Mouse (Mus musculus) adipocyte (in vitro differentiated cells): ENCODE data around the gene Mia.
A peak's percentile ranks its signal among the peaks of the same experiment; 100 is the strongest.

ENCODE experiments used
- DNase-seq: peaks from one replicate; pipeline ENCODE4 v3.0.0-alpha.2; 2016; ENCODE audit warnings: low spot score

Gene Mia

DNA sequence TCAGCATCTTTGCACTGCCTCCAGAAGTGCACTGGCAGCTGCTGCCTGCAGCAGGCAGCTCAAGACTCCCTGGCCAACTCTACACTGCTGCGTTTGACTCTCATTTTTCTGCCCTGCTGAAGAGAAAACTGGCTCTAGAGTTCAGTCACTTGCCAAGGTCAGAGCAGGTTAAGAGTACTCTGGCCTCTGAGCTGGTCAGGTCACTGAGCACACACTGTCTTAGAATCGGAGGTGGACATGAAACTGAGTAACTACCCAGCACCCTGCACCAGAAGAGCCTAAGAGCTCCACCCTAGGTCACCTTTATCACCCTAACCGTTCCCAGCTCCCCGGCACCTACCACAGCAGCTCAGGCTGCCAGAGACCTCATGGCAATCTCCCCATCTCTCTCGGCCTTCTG lies 5.0 kb upstream of the Mia start:
- no peak for DNase-seq

DNA sequence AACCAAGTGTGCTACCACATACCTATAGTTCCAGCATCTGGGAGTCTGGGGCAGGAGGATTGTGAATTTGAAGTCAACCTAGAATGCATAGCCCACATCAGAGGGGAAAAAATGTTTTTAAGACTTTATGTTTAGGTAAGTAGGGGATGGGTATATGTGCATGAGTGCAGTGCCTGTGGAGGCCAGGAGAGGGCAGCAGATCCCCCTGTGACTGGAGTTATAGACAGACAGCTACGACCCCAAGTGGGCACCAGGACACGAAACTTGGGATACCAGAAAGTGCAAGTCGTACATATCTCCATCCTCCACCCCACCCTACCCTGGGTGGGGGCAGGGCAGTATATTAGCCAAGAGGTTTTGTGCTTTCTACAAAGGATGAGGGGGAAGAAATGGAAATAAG lies 4.0 kb upstream of the Mia start:
- DNase-seq = peak; percentile 26

DNA sequence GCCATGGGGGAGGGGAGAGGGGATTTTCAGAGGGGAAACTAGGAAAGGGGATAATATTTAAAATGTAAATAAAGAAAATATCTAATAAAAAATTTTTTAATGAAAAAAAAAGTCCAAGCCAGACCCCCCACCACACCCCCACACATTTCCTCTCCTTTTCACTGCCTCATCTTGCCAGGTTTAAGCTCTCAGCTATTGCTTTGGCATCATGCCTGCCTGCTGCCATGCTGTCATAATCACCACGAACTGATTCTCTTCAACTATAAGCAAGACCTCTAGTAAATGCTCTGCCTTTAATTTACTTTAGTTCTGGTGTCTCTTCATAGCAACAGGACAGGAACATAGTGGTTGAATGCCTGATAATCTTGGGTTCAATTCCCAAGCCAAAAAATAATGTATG lies 1.5 kb upstream of the Mia start:
- no peak for DNase-seq

DNA sequence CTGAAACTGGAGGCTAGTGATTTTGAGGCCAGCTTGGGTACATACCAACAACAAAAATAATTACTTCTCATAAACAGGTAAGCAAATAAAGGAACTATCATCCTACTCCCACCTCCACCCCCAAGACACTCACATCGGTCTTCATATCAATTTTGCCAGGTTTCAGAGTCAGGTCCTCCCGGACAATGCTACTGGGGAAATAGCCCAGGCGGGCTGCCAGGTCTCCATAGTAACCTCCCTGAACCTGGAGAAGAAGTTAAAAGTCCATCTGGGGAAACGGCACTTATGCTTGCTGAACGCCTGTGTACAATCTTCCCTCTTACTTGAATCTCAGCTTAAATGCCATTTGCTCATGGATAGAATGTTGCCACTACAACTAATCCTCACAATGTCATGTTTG lies 921 bp downstream of the Mia start:
- DNase-seq = no peak

DNA sequence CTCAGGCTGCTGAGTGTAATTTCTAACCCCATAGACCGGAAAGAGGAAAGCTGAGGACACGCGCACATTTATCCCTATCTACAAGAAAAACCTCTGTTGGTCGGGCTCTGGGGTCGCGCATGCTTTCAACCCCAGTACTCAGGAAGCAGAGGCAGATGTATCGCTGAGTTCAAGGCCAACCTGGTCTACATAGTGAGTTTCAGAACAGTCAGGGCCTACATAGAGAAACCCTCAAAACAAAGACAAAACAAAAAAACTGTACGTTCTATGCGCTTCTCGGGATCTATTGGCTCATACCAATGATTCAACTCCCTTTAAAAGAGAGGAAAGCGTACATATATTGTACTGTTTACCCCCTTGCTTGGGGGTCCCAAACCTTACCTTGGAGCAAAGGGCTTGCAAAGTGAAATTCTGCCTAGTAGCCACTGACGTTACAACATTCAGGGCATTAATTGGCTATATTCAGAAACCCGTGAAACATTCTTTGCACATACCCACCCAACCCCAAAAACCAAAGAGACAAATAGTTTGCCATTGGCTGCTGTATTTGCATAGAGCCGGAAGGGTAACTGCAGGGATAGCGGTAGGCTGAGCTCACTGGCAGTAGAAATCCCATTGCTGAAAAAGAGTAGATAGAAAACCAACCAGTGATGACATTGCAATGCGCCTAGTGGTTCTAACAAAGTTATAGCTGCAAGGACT lies 1.6 kb downstream of the Mia start:
- no peak for DNase-seq

DNA sequence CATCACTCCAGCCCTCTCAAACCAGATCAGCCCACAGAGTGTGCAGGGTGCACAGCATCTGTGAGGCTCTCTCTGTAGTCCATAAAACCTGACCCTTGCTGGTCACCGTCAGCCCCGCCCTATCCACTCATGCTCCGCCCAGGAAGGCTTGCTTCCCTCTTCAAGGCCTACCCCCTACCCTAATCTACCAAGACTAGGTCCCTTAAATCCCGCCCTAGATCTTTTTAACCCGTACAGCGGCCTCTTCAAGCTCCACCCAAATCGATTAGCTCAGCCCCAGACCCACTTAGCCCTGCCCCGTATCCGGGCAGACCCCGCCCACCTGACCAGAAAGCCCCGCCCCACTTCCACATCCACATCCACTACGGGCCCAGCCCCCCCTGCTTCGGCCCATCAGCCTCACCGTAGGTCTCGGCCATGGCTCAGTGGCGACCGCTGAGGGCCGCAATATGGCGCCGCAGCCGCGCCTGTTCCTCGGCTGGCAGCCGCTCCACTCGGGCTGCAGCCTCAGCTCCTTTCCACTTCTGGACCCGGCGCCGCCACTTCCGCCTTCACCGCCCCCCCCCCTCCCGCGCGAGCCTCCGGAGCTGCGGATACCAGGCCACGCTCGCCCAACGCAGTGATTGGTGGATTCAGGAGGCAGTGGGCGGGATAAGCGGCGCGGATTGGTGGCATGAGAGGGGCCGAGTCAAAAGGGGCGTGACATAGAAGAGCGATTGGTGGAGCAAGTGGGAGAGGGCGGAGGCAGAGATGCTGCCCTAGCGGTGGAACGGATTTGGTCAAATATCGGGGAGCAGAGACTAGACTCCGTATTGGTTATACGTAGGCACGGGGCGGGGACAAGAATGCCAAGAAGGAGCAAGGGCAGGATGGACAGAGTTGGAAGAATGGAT lies 2.4 kb downstream of the Mia start, which contains the start of gene Rab4b:
Gene Rab4b (minus strand): TSS at position 573 of the 893 bp plus-strand sequence.
- DNase-seq = peak; percentile 98

DNA sequence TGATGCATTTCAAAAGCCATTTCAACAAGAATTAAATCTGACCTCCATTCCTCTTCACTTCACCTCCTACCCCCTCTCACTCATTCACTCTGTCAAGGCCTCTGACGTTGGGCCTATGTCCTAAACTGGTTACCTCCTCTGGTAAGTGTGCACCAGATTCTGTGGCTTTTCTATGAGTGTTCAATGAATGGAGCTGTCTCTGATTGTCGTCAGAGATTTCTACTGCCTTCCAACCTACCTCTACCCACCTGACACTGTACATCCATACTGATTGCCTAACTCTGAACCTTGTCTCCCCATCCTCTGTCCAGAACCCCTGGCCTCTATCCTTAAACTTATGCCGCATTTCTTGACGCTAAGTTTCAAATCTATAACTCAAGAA lies 3.0 kb downstream of the Mia start:
- no peak for DNase-seq

DNA sequence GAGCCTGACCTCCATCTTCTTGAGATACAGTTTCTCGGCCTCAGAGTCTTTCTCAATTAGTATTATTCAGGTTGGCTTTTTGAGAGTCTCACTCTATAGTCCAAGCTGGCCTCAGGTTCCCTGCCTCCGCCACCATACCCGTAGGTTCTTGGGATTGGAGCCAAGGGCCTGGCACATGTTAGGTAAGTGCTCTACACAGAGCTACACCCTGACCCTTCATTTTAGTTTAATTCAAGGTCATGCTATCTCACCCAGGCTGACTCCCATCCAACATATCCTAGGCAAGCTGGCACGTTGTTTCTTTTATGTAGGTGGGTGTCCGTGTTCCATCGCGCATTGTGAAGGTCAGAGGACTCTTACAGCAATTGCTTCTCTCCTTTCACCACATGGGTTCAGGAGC lies 6.1 kb downstream of the Mia start:
- no peak for DNase-seq

DNA sequence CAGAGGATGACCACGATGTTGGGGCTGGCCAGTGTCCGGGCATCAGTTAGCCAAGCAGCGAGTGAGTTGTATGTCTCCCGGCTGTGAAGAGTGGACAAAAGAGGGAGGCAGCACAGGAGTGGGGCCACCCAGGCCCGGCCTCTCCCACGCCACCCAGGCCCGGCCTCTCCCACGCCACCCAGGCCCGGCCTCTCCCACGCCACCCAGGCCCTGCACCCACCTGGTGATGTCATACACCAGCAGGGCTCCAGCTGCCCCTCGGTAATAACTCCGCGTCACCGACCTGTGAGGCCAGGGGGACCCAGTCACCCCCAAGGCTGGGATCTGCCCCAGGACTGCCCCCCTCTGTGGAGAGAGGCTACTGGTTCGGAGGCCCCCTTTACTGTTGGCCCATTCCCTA lies 6.5 kb downstream of the Mia start:
- DNase-seq = no peak

DNA sequence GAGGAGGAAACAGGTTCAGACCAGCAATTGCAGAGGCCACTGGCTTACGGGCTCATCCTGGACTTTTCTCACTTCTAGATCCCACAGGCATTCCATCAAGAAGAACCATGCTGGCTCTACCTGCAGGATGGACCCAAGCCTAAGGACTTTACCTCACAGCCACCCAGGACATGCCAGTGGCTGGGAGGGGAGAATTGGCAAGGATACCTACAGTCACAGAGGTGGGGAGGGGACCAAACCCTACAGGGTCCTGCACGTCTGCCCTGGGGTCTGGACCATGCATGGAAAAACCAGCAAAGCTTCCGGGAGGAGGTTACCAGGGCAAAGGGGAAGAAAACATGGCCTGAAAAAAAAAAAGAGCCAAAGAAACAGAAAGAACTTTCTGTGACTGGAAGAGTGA lies 10.0 kb downstream of the Mia start:
- DNase-seq = no peak

DNA sequence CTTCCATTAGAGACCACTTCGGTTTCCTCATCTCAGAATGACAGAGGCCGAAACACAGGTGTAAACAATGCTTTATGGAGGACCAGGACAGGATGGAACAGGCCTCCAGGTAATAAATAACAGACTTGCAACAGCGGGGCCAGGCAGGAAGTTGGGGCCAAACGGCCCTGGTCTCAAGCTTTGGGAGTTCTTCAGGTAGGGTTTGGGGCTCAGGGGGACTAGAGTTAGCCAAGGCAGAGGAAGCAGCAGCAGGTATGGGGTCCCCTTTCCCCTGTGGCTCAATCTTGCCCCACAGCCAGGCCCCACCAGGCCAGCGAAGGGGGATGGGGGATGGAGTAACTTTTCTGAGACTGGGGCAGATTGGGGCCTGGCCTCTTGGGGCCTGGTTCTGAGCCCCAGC lies 12.6 kb downstream of the Mia start:
- DNase-seq = no peak

DNA sequence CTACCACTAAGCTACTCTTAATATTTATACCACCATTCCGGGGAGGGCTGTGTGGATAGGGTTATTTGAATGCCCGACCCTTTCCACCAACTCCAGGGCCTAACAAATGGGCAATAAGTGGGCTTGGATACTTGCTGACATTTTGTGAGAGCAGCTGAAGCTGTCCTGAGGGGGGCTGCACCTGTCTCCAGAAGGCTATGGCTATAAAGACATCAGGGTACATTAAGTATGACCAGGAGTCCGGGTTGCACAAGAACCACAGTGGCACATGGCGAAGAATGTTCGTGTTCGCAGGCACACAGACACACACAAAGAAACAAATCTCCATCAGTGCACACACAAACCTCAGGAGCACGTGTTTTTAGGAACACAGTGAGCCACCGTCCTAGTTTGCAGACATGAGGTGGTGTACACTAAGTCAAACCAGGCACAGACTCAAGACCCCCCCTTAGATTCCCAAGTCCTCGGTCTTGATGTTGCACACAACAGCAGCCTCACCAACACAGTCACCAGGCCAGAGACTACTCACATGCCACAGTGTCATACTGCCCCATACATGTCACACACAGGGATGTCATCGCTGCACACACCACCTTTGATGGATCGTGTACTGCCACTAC lies 13.4 kb downstream of the Mia start:
- DNase-seq = no peak

DNA sequence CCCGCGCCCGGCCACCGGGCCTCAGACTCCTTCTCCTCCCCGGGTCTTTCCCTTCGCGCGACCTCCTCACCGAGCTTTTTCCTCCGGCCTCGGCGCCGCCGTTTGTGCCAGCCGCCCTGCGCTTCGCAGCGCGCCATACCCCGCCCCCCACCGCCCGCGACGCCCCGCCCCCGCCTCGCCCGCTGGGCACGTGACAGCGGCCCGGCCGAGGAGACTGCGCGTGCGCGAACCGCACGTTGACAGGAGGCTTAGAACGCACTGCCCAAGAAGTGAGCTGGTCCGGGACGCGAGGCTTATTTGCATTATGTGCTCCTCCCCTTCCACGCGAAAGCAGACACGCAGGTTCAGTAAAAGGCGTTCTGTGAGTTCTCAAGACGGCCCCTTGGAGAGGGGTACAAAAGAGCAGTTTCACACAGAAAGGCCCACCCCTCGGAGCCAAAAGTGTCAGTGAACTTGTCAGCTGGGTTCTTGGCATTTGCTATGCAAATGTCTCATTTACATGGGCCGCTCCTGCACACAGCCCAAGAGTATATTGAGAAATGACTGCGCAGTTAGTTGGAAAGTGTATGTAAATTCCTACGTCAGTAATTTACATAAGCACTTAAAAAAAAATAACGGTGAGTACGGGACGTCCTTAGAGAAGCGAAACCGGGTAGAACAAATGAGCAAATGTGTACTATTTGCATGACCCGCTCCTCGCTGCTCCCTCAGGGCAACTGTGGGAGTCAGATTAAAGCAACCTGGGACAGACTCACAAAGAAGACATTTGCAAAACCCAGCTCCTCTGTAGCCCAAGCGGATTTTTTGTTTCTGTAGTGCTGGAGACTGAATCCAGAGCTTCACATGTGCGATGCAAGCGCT lies 14.1 kb downstream of the Mia start, which contains the start of gene Egln2:
Gene Egln2 (minus strand): TSS at position 189 of the 861 bp plus-strand sequence.
- peak; percentile 94 for DNase-seq

DNA sequence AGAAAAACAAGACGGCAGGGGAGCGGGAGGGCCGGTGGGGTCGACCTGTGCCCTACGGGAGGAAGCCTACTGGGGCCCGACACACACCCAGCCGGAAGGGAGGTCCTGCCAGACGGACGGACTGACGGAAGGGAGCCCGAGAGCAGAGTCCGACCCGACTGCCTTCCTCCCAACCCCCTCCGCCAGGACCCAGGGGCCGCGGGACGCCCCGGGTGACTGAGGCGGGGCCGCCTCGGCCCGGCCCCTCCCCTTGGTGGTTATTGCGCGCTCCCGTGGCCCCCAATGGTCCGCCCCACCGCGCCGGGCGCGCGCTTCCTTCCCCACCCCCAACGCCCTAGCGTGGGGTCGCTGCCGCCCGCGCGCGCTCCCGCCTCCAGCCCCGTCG lies 14.7 kb downstream of the Mia start:
- peak; percentile 73 for DNase-seq

DNA sequence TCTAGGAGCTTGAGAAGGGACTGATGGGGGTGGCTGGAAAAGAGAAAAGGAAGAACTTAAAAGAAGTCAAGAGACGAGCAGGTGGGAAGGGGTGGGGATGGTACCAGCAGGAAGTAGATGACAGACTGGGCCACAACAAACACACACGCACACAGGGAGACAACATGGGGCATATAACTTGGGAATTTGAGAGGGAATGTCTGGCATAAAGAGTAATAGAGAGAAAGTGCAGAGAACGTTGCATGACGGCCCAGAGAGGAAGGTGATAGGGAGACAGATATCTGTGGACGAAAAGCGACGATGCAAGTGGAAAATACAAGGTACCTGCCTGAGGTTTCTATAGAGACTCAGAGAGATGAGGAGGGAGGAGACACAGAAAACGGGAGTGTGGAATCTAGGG lies 15.3 kb downstream of the Mia start:
- DNase-seq = no peak

DNA sequence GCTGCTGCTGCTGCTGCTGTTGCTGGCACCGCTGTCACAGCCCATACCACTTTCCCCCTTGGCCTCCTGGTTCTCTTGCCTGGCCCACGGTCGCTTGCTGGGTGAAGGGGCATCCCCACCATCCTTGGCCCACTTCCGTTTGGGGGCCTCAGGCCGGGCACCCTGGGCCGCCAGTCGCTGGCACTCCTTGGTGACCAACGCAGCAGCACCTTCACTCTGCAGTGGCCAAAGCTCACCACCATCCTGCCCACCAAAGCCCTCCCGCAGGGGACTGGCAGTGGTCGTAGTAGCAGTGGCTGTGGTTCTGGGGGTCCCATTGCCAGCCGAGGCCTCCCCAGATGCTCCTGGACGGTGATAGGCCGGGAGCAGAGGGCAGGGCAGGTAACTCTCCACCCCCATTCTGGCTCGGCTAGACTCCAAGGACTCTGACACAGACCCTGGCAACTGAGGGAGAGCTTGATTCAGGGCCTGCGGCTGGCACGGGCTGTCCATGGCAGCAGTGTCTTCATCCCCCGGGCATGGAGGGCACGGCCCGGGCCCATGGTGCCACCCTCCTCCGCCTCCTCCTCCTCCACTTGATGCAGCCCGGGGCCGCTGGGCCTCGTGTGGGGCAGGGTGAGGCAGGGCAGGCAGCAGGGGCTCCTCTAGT lies 15.8 kb downstream of the Mia start:
- no peak for DNase-seq

DNA sequence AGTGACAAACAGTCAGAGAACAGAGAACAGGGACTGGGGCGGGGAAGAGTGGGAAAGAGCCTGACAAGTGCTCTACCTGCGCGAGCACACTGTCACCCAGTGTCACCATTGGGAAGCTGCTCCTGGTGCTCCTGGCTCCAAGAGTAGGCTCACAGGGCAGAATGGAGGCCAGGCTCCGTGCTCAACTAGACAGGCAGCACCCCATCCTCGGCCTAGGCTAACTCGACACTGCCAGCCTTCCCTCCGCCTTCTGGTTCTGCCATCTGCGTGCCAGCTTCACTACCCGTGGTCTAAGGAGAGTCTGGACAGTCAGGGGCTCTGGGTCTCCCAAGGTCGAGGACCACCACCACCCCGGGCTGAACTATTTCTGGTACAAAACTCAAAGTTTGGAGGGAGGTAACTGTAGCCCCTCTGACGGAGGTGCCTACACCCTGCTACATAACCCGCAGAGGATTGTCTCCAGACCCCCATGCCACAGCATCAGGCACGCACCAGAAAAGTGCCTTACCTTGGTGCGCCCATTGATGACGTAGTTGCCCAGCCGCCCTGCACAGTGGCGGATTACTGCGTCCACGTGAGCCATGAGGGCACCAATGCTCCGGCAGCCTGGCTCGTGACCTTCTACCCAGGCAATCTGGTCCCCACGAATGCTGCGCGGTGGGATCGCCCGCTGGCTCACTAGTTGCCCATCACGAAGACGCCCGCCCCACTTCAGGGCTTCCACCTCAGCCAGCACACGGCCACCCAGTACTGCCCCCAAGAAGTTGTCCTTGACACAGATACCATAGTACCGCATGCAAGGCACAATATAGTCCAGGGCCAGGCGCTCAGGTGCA lies 16.6 kb downstream of the Mia start:
- DNase-seq = no peak

DNA sequence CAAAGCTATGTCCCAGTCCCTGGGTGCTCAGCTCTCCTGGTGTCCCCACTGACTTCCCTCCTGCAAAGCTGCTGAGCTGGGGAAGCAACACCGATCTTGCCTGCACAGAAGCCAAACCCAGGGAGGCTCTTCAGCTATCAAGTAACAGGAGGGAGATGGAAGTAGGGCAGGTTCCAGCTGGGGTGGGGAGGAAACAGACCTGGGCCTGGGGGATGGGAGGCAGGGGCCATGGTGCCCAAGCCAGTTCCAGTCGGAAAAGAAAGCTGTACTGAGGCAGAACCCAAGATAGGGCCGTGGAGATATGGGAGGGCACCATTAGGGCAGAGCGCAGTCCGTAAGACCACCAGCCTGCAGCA lies 17.5 kb downstream of the Mia start:
- DNase-seq = no peak

DNA sequence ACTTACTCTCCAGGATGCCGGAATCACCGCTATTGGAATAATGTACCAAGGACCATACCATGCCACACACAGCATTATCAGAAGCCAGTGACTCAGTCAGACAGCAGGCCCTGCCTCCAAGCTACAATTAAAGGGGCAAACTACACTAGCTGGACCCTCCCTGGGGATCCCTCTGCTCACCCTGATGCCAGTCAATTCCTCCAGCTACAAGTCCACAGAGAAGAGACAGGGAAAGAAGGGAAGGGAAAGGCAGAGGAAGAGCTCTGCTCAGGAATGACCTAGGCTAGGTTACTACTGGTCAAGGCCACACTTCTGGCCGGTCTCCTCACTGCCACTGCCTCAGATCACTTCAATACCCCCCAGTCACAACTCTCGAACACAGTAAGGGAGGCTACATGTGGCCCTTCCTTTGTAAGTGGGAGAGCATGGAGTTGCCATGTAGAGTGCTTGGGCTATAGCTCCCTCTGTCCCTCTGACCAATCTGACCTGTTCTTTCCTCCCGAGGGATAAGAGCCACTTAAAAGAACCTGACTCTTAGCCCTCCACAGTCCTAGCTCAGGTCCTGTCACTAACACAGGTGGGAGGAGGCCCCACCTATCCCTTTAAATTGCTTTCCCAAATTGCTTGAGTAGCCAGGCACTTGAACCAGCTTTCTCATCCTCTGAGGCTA lies 18.0 kb downstream of the Mia start:
- no peak for DNase-seq

DNA sequence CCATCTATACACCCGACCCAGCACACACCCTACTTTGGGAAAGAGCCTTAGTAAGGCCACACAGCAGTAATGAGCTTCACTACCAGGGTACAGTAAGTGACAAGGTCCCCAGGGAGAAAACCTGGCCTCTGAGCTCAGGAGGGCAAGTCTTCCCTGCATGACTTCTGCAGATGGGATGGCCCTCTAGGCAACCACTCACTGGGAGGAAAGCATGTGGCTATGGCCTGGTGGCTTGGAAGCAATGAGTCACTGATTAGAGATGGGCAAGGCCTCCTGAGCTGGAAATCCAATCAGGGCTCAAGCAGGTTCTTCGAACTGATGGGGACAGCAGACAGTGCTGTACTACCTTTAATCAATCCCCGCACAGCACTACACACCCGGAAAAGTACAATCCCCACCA lies 19.2 kb downstream of the Mia start:
- DNase-seq = no peak
